Mouse (Mus musculus): ENCODE measurements around the gene Arl15. TPM values are rescaled to one million over a fixed set of nuclear protein-coding genes. Genes with fewer than 3 reads are reported as not detected.
A peak's percentile ranks its signal among the peaks of the same experiment; 100 is the strongest.

Gene Arl15
- total RNA-seq, 2 experiments from 2014 or later = 4.4 to 6.1 TPM

DNA sequence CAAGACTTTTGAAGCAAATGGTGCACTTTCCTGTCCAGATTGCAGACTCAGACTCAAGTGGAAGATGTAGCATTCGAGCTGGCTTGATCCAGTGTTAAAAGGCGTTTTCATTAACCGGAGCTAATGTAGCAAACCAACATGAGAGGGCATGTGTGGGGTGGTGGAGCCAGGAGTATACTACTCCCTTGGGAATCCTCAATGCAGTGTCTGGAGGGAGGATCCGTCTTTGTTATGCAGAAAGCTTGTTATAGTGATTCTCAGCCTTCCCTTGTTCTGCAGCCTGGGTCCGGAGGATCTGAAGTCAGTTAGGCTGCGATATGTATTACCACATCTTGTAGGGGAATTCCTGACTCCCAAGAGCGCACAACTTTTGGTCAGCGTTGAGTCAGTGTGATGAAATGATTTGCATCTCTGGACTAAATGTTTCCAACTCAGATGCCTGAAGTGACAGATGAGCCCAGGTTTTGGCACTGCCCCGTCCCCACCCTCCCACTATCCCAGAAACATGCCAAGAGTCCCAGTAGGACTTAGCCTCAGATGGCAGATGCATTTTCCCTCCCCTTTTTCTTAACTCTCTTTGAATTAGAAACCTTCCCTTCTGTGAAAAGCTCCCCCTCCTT is 363.9 kb downstream of the Arl15 start:
- no peak for DNase-seq

DNA sequence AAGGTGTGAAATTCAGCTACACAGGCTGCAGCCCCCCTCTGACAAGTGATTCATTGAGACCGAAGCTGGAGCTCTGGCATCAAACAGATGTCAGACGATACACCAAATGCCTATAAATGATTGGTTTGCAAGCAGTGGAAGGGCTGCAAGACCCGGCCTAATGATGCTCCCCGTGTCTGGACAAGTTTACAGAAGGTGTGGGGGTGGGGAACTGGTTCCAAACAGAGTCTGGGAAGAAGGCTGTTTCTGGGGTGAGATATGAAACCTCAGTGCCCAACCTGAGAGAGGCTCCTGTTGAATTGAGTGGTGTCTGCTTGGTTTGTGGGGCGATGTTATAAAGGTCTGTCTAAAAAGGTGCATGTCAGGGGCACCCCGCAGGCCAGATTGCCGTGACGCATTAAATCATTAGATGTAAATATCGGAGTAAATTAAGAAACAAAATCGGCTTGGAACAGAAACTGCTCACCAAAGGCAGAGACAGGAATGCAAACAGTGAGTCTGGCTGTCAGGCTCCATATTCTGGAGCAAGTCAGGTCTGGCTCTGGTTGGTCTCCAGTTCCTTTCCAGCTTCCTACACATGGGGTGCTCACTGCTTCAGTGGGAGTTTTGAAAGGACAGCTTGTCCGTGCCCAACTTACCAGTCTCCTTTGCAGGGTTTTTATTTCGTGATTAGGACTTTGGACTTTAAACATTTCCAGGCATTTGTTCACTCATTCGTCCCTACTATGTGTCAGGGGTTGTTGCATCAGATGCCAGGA is 365.5 kb downstream of the Arl15 start:
- DNase-seq = no peak

DNA sequence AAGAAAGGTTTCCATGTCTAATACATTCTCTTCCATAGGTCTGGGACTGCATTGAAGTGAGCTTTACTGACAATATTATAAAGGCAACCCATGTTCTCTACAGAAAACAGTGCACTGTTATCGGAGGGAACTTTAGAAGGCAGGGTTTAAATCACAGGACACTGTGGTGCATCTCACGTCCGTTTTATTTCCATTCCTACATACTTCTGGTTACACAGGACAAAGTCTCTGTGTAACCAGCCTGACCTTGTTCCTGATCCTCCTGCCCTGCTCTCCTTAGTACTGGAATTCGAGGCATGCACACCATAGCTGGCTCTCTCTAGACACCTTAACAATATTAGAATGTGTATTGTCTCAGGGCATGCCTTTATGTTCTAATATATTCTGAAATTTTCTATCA is 368.4 kb downstream of the Arl15 start:
- DNase-seq = no peak

DNA sequence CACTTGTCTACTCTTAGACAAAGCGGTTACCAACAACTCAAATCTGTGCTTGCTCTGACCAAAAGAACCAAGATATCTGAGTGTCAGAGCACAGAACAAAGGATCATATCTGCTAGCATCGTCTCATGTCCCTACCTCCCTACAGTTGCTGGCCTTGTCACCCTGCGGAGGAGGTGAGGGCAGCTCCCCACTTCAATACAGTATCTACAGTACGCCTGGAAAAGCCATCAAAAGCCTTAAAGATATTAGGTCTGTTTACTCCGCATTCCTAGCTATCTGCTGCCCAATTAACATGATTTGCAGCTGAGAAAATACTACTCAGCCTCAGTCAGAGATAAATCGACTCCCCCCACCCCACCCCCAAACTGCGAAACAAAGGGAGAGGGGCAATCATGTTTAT is 371.3 kb downstream of the Arl15 start:
- no peak for DNase-seq

DNA sequence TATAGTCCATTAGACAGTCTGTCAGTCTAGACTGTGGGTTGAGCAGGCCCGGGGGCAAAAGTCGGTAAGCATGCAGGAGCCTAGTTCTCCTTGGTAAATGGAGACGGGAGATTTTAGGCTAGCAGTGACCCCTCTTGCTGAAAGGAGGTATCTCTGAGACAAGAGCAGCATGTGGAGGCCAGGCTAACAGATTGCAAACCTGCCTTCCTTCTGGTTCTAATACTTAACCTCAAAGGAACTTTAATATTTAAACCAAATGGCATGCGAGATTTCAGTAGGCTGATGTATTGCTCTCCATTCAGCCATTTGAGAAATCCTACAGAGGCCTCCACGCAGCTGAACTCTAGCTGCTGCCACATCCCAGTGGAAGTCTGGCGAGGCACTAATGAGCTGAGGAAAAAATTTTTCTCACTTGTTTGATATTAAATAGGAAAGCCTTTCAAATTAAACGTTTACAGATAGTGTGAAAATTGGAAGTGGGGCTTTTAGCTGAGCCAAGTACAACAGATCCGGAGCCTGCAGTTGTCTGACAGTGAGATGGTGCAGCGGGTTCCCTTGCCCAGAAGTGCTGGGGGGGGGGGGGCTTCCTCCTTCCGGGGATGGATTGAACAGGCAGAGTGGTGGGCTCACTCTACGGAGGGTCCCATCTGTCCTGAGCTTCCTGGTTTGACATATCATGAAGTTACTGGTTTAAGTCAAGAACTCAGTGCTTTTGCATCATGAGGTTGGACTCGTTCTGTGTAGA is 372.3 kb downstream of the Arl15 start:
- no peak for DNase-seq

DNA sequence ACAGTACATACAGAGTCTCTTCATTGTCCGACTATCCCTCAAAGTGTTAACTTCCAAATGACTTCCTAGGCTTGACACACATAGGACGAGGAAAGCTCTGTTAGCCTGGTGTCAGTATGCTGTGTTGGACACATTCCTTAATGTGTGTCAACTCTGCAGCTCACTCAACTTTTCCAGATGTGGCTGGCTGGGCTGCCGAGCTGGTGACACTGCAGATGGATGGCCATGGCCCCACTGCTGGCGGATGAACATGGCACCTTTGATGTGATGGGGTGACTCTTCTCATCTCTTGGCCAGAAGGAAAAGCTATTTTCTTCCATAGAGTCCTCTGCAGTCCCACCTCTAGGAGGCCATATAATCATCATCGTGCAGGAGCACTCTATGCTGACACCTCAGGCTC is 375.8 kb downstream of the Arl15 start:
- DNase-seq = no peak

DNA sequence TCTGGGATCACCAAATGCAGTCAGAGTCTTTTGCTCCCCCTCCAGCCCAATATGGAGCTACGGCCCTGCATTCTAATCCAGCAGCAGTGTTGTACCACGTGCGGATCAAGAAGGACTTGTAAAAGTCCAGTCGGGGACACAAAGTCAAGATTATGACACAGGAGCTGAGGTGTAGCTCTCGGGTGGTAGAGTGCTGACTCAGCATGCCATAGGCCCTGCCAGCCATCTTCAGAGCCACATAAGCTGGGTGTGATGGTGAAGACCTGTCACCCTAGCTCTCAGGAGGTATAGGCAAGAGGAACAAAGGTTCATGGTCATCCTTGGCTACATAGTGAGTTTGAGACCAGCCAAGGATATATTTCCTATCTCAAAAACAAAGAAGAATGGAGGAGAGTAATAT is 377.2 kb downstream of the Arl15 start:
- DNase-seq = no peak

DNA sequence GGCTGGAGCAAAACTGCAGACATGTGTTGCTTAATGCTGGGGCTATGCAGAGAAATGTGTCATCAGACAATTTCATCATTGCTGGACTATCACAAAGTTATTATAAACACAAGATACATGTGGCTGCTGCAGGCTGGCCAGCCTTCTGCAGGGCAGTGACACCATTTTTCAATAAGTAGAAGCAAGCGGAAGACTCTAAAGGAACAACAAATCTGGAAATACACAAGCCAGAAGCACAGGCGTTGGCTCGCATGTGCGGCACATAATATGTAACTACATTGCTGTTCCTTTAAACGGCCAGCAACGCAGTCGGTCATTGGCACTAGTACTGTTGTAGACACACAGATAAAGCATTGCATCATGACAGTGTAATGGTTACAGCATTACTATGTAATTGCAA is 393.8 kb downstream of the Arl15 start:
- no peak for DNase-seq

DNA sequence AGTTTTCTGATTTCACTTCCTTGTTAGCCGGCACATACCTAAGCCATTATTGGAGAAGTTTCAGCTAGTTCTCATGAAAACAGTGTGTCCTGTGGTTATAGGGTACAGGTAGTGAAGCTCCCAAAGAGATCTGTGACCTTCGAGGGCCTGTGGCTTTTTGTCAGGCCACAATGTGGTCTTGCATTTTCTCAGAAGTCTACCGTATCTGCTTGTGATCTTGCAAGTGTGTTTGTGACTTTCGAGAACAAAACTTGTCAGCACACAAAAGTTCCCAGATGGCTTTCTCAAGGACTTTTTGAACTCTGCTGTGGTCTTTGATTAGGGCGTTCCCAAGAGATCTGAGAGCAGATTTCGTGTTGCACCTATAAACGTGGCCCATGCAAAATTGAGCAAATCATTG is 394.5 kb downstream of the Arl15 start:
- no peak for DNase-seq

DNA sequence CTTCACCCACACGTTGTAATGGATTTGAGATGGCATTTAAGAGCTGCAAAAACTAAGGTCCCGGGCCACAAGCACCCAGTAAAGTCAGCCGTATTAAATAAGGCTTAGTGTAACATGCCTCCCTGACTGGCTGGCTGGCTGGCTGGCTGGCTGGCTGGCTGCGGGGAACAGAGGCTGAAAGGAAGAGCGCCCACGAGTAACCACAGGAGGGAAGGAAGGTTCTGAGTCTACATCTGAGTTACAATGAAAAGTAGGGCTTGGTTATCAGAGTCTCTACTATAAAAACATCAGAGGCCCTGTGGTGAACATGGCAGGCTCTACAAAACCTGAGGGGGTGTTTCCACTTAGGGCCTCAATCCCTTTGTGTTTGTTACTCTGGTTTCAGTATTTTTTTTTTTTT is 395.1 kb downstream of the Arl15 start:
- DNase-seq = no peak

DNA sequence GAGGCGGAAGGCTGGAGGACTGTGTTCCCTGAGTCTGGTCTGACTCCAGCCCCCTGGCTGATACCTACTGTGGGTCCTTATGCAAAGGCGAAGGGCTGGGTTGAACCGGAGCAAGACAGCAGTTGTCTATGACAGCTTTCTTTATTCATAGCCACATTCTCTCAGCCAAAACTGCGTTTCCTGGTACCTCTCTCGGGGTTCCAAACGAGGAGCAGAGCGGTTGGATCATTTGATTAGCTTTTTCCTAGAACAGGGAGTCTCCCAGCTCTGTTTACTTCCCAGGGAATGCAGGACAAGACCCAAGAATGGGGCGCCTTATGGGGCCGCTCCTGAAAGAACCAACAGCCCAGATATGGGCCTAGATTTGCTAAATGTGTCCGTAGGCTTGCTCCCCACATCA is 396.6 kb downstream of the Arl15 start:
- peak; percentile 35 for DNase-seq

DNA sequence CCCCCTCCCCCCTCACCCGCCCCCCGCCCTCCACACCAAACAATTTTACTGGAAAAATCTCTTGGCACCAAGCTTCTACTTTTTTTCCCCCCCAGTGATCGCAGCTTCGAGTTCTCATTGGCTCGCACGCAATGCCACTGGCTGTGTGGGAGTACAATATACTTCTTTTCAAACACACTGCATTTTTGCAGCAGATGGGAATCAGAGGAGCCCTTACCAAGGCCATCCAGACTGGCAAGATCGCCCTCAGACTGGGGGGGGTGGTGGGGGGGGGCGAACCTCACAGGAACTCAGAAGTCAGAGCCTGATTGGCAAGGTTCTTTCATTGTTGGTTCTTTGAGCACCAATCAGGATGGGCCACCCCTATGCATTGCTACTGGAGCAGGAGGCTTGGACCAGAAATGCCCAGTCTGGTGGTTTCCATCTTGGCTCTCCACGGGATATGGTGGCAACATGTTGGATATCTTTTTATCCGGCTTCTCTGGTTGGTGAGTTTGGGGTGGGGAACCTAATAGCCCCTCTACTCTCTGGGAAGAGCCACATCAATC is 404.0 kb downstream of the Arl15 start:
- no peak for DNase-seq

DNA sequence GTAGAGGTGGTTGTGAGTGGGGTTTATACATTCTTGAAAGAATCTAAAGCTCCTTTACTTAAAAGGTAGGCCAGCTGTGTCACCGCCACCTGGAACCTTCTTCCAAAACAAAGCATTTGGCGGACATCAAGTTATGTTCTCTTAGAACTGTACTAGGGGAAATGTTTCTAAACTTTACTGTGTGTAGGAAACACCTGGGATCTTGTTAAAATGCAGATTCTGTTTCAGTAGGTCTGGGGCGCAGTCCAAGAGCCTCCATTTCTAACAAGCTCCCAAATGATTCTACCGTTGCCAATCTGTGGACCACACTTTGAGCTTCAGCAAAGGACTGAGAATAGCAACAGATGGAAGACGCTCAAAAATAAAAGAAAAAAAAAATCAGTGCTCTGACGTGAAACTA is 405.4 kb downstream of the Arl15 start:
- DNase-seq = no peak

DNA sequence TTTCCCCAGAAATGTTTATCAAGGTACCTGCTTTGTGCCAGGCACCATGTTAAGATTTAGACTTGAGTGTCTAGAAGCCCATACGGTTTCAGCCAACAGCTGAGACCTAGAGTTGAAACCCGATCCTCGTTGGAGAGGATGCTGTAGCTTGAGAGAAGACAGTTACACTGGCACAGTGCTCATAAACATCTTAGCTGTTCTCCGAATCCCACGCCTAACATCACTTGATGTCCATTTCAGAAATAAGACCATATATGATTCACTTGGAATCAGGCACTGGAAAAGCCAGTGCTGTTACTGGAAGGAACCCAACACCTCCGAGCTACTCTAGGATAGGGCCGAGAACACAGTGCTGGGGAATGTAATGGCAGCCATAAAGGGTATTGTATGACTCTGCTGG is 406.2 kb downstream of the Arl15 start:
- no peak for DNase-seq

DNA sequence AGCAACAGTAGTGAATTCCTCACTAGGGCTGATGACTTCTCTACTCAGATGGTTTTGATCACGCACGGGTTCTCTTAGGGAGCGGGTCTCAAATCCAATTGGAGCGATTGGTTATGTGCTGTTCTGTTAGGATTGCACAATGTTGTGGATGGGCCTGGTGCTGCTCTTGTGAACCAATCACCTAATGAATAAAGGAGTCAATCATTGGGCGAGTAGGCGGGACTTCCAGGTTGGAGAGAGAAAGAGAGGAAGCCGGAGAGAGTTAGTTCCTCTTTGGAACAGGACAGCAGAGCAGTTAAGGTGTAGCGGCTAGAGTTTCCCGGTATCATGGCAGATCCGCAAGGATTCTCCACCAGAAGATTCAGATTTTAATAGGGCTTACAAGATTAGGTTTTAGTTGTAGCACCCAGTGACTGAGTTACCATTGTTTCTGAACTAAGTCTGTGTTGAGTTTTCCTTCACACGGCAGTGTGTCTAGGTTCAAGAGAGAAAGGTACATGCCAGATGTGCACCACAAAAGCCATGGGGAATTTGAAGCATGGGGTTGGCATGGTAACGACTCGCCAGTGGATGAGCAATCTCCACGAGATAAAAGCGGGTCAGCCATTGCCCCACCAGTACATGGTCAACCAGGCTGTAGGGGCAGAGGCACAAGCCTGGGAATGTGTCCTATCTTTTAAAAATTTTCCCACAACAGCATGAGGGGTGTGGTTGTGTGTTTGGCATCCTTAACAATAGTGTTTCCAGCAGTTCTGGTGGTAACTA is 408.7 kb downstream of the Arl15 start:
- DNase-seq = no peak

Other genes starting within 250 kb of the Arl15 start
- 10 to 100 TPM in 1 of 2 experiments, 1 to 10 TPM in 1; 9.1 to 11.0 TPM for gene Snx18, start 175.9 kb upstream of the Arl15 start, total RNA-seq (2021)
- gene Hspb3, start 130.8 kb upstream of the Arl15 start, total RNA-seq (2021) = 10 to 100 TPM; 49.4 to 49.6 TPM

All from gastrocnemius, postnatal 25 days (tissue).